Comparison of ENCODE assay signal across 16 mouse cellular contexts in the genomic region with DNA sequence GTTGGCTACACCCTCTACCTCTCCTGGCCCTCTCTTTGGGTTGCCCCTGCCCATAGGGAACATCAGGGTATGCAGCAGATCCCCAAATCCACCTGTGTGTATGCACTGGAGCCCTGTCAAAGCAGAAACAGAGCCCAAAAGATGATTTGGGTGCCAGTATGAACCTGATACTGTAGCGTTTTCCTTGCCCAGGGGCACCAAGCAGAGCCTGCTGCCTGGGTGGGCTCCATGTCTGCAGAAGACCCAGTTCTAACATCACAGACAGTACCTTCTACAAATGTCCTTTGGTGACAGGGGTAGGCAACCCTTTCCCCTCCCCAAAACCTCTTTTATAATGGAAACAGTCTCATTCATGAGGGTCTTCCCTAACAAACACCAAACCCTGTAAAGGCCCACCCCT.
DNase-seq lines count a peak whose midpoint lies in the region; TF ChIP-seq lines count a peak whose summit lies in the region.
"Had no signal": no experiment of that assay in that cellular context is flagged by ENCODE, and none has a peak within 500 bp of the region (broad histone marks: within the 10 kb centered on the region; RNA-seq: fewer than 3 reads in every experiment).

No protein-coding gene starts in this region.

- DNase-seq in cerebellum, adult 11-12 months: peak; percentile 40
- DNase-seq in cerebellum, postnatal 36 days: no peak
- peak; percentile 49 for DNase-seq in cerebellum, adult 9-11 months
- DNase-seq in cerebellum, postnatal 14 days: no peak
- peak; percentile 64 for DNase-seq in heart, embryonic 10.5 days (ENCODE audit: low spot score)
- no peak for DNase-seq in heart, postnatal 25 days (ENCODE audit: low spot score)
- no peak for DNase-seq in layer of hippocampus, adult 2 months (ENCODE audit: low spot score in 2 of 2)
- DNase-seq in layer of hippocampus, postnatal 36 days: no peak
- DNase-seq: kidney, adult 11 months; kidney, adult 8-10 months had no signal

- peaks cover 23% of the 10 kb centered on the region for H3K4me1 ChIP-seq in heart, embryonic 10.5 days
- H3K4me1 ChIP-seq: intestine, embryonic 15.5 days had no signal

- WGBS in heart, embryonic 10.5 days: 90% methylated on average over 1 of the region's 1 CpGs

- H3K4me3 ChIP-seq in heart, embryonic 10.5 days: no peak overlapping the region
- no peak overlapping the region for H3K4me3 ChIP-seq in layer of hippocampus, adult 2 months
- H3K4me3 ChIP-seq: embryonic facial prominence, embryonic 12.5 days; embryonic facial prominence, embryonic 15.5 days; forebrain, embryonic 12.5 days; heart, embryonic 13.5 days; hindbrain, embryonic 13.5 days; intestine, embryonic 15.5 days had no signal

- no peaks in the 10 kb centered on the region for H3K36me3 ChIP-seq in heart, embryonic 10.5 days
- H3K36me3 ChIP-seq: embryonic facial prominence, embryonic 12.5 days; embryonic facial prominence, embryonic 15.5 days; forebrain, embryonic 12.5 days; heart, embryonic 13.5 days; hindbrain, embryonic 13.5 days; intestine, embryonic 15.5 days had no signal

- intact Hi-C loops in heart, postnatal 25 days (cut with DNase I): no loop called here

- TF ChIP-seq CTCF in layer of hippocampus, adult 2 months (conservative IDR thresholded peaks at IDR 0.05): no peak

- no peaks in the 10 kb centered on the region for H3K9me3 ChIP-seq in heart, embryonic 10.5 days
- H3K9me3 ChIP-seq: embryonic facial prominence, embryonic 12.5 days; embryonic facial prominence, embryonic 15.5 days; forebrain, embryonic 12.5 days; heart, embryonic 13.5 days; hindbrain, embryonic 13.5 days; intestine, embryonic 15.5 days had no signal

- H3K27me3 ChIP-seq in heart, embryonic 10.5 days (ENCODE audit: insufficient read depth, poor library complexity, severe bottlenecking): peaks cover 12% of the 10 kb centered on the region
- H3K27me3 ChIP-seq: embryonic facial prominence, embryonic 12.5 days; embryonic facial prominence, embryonic 15.5 days; forebrain, embryonic 12.5 days; heart, embryonic 13.5 days; hindbrain, embryonic 13.5 days; intestine, embryonic 15.5 days had no signal

- no peak overlapping the region for H3K27ac ChIP-seq in heart, embryonic 10.5 days
- H3K27ac ChIP-seq in layer of hippocampus, adult 2 months: peak overlapping the region; percentile 12; the same call in 1 of the 2 replicates
- H3K27ac ChIP-seq: embryonic facial prominence, embryonic 12.5 days; embryonic facial prominence, embryonic 15.5 days; forebrain, embryonic 12.5 days; heart, embryonic 13.5 days; hindbrain, embryonic 13.5 days; intestine, embryonic 15.5 days had no signal

Comparison
In these comparisons a context has a peak if more than half of its experiments do, and no peak if none do; other contexts are left out.
1. DNase-seq: peak in cerebellum, adult 11-12 months (single experiment), cerebellum, adult 9-11 months (single experiment) and heart, embryonic 10.5 days (single experiment); none in cerebellum, postnatal 36 days (0 of 2), cerebellum, postnatal 14 days (0 of 2), heart, postnatal 25 days (single experiment), layer of hippocampus, adult 2 months (0 of 2) and layer of hippocampus, postnatal 36 days (0 of 2).